Mouse (Mus musculus) intestine, embryonic 14.5 days (tissue): Measurements from ENCODE around the gene Me1. TPM values are rescaled to one million over a fixed set of nuclear protein-coding genes. Genes with fewer than 3 reads are reported as not detected.

Experiments used
- ATAC-seq: fragments of 200-750 bp; cut with Nextera tagmentation; replicated peaks from 2 replicates; pipeline ENCODE4 v1.8.0; 2017; ENCODE audit warnings: low read depth, moderate number of reproducible peaks, moderate TSS enrichment, moderate library complexity; ENCODE audit not compliant: low FRiP score, low TSS enrichment
- DNase-seq: peaks from one replicate; pipeline ENCODE4 v3.0.0-alpha.2; 2018; ENCODE audit warnings: low spot score
- H3K27ac ChIP-seq: fragments of 300-500 bp; sonication (generic); 2 replicates; pipeline ENCODE4 v1.5.1; 2014; ENCODE audit warnings: low read depth, mild to moderate bottlenecking, control low read depth
- H3K27me3 ChIP-seq: fragments of 300-500 bp; sonication (generic); replicated peaks from 2 replicates; pipeline ENCODE4 v1.6.1; 2014; ENCODE audit warnings: low read length, control low read depth; ENCODE audit not compliant: control insufficient read depth, insufficient read depth
- H3K36me3 ChIP-seq: fragments of 300-500 bp; sonication (generic); 2 replicates; pipeline ENCODE4 v1.6.1; 2014; ENCODE audit warnings: low read length, control low read depth; ENCODE audit not compliant: control insufficient read depth, insufficient read depth
- H3K4me1 ChIP-seq: fragments of 300-500 bp; sonication (generic); replicated peaks from 2 replicates; pipeline ENCODE4 v1.6.1; 2014; ENCODE audit warnings: low read length, control low read depth, mixed read lengths; ENCODE audit not compliant: control insufficient read depth, insufficient read depth
- H3K4me2 ChIP-seq: fragments of 300-500 bp; sonication (generic); 2 replicates; pipeline ENCODE4 v1.6.1; 2014; ENCODE audit warnings: low read length
- H3K4me3 ChIP-seq: fragments of 300-500 bp; sonication (generic); 2 replicates; pipeline ENCODE4 v1.5.1; 2014; ENCODE audit warnings: low read depth, low read length, control low read depth, mixed read lengths
- H3K9ac ChIP-seq: fragments of 300-500 bp; sonication (generic); 2 replicates; pipeline ENCODE4 v1.6.1; 2014; ENCODE audit warnings: mild to moderate bottlenecking, low read length
- H3K9me3 ChIP-seq: fragments of 300-500 bp; sonication (generic); 2 replicates; pipeline ENCODE4 v1.6.1; 2016; ENCODE audit warnings: low read length, control low read depth; ENCODE audit not compliant: control insufficient read depth
- WGBS: fragments of 180-500 bp; shearing (Covaris S2); extraction: QIAGEN DNeasy Blood & Tissue Kit; methylation state at CpG from one replicate; pipeline ENCODE4 v1.1.7; 2014; 5-methylcytosine and 5-hydroxymethylcytosine counted together
- polyA plus RNA-seq: library from polyadenylated mRNA; unstranded; fragments of >200 nt; fragmentation: Nextera tagmentation; extraction: Ambion mirVana; gene quantifications from 2 replicates; pipeline ENCODE4 v1.2.1, GENCODE M21; 2014

The Me1 gene
- polyA plus RNA-seq: 11.2 and 11.6 TPM in 2 replicates

DNA sequence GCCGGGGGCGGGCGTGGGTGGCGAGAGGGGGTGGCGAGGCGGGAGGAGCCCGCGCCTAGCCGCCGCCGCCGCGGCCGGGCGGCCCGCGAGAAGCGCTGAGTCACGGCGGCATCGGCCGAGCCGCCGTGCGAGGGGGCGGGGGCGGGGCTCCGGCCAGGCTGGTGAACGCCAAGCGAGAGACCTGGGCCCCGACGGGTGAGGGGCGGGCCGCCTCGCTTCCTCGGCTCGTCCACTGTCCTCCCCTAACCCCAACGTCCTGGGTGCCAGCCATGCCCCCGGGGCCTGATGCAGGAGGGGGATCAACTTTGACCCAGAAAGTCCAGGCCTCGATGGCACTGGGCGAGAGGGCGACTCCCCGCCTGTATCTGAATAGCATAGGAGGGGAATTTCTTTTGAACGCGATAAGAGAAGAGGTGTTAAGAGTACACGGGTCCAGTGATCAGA, at the start of gene Me1:
Me1 (minus strand) TSS at position 136 of the 444 bp plus-strand sequence.
- Histone ChIP-seq H3K36me3 (no peaks in the 10 kb centered on the region), H3K27ac (no peak within 1 kb of the TSS), H3K4me2 (peak within 1 kb of the TSS; percentile 78), H3K9me3 (no peaks in the 10 kb centered on the region), H3K9ac (peak within 1 kb of the TSS; percentile 56), H3K4me3 (peak within 1 kb of the TSS; percentile 52), H3K4me1 (no peaks in the 10 kb centered on the region), H3K27me3 (no peaks in the 10 kb centered on the region)
- DNase-seq (peak; percentile 74), ATAC-seq (peak; percentile 71)
- WGBS: 2% methylated on average over 23 of the region's 46 CpGs

DNA sequence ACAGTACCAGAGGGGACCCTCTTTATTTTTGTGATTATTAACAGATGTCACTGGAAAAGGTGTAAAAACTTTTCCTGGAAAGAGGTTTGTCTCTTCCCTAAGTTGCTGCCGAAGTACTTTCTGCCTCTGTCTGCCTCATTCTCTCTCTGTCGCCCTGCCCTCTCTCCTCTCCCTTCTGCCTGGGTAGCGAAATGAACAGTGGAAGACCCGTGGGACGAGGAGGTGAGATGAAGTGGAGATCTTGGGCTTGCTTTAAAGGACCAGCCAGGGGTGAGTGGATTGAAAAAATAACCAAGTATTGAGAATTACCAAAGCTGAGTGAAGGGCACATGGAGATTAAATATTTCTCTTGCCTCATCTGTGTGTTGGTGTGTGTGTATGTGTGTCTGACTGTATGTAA, 48.3 kb upstream of the Me1 start:
- 32% methylated on average over 5 of the region's 5 CpGs for WGBS
- Histone ChIP-seq H3K9me3 (no peaks in the 10 kb centered on the region), H3K9ac (no peak overlapping the region), H3K4me2 (peak overlapping the region; percentile 53; the same call in 1 of the 2 replicates), H3K4me3 (no peak overlapping the region; the same call in 1 of the 2 replicates), H3K4me1 (peaks cover 13% of the 10 kb centered on the region), H3K27me3 (0 out of 2 replicates have a peak, but pooled peaks cover 7% of the 10 kb centered on the region), H3K27ac (no peak overlapping the region), H3K36me3 (no peaks in the 10 kb centered on the region)
- peak; percentile 50 for DNase-seq
- ATAC-seq: no peak

DNA sequence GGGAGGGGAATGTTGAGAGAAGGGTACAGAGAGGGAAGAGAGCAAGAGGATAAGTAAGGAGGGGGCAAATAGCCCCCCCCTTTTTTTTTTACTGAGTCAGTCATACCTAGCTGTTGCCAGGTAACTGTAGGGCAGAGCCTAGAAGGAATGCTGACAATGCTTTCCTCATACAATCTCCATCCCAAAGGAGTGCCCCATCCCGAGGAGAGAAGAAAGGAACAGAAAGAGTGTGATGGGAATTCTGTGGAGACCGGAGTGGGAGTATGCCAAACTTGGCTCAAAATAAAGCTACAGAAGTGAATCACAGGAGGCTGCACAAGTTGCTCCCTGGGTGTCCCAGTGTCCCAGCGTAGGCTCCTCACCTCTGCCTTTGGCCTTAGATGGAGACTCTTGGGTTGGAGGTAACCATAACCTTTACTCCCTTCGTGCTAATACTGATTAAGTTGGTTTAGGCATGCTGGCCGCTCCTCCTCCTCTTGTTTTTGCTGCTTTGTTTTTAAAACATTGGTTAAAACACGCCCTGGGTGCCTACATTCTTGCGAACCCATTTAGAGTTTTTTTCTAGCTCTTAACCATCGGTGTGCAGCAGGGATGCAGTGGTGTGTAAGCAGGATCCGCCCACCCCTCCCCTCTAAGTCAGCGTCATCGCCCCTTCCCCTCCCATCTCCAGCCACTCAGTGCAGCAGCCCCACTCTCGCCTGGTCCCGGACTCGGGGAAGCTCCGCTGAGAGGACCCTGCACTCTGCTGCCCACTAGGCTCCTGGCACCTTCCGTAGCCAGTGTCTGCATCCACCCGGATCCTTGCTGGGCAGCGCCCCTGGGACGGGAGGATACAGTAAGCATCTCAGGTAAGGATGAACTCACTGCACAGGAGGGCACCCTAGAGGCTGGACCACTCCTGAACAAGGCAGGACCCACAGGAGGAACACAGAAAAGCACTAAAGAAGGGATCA, 47.5 kb upstream of the Me1 start, which contains the start of gene Prss35:
Prss35 (plus strand) TSS at position 691 of the 953 bp plus-strand sequence.
- Histone ChIP-seq H3K27ac (no peak within 1 kb of the TSS), H3K9ac (peak within 1 kb of the TSS; percentile 30), H3K36me3 (no peaks in the 10 kb centered on the region), H3K4me1 (peaks cover 13% of the 10 kb centered on the region), H3K4me2 (peak within 1 kb of the TSS; percentile 53), H3K27me3 (0 out of 2 replicates have a peak, but pooled peaks cover 7% of the 10 kb centered on the region), H3K9me3 (no peaks in the 10 kb centered on the region), H3K4me3 (peak within 1 kb of the TSS; percentile 25)
- 4% methylated on average over 18 of the region's 19 CpGs for WGBS
- ATAC-seq (peak; percentile 56), DNase-seq (peak; percentile 55)

DNA sequence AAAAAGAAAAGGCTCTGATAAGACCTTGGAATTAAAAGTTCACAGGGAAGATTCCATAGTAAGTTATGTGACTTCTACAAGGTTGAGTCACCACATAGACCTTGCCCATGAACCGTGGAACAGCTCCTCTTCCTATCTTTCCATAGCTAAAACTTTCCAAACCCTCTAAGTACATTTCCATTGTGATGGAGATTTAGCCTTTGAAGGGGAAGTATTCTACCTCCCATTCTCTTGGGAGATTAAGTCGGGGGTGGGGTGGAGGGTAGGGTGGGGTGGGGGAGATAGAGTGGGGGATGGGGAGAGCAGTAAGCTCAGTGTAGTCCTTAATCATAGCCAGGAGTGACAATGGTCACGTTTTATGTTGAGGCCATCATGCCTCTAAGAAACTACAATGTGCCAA, 44.2 kb upstream of the Me1 start:
- DNase-seq (no peak), ATAC-seq (no peak)
- 50% methylated on average over 3 of the region's 3 CpGs for WGBS
- Histone ChIP-seq H3K4me2 (no peak overlapping the region), H3K9ac (no peak overlapping the region), H3K36me3 (no peaks in the 10 kb centered on the region), H3K27ac (no peak overlapping the region), H3K27me3 (0 out of 2 replicates have a peak, but pooled peaks cover under 1% of the 10 kb centered on the region), H3K4me1 (peaks cover 9% of the 10 kb centered on the region), H3K4me3 (no peak overlapping the region), H3K9me3 (no peaks in the 10 kb centered on the region)

DNA sequence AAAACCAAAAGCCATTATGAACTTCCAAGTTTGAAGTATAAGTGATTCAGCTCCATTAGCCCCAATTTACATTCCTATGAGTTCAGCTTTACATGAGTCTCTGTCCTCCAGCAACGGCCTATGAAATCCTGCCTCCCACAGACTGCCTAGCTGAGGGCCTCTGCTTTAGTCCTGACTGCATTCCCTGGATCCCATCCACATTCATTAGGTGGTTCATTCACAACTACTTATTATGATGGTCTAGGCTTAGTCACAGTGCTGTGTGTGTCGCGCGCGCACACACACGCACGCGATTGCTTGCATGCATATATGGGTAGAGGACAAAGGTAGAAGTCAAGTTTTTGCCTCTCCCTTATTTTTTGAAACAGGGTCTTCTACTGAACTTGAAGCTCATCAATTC, 43.0 kb upstream of the Me1 start:
- ATAC-seq: no peak

DNA sequence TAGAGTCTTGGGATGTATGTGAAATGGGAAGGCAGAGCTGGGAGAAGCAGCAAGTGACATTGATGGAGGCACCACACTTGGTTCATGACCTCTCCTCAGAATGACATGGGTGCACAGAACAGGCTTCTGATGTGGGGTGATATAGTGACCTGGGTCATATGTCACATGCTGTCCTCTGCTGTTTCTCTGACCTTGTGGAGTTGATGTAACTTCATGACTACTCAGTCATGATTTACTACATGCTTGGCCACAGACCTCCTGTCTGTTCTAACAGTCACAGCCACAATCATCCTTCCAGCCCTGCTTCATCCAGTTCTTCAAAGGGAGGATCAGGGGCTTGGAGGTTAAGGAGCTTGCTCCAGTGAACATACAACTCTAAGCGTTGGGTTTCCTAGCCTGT, 42.3 kb upstream of the Me1 start:
- WGBS: 79% methylated on average over 1 of the region's 1 CpGs
- H3K27ac ChIP-seq: no peak overlapping the region
- peak; percentile 24 for DNase-seq

More for the DNA sequence above, 43.0 kb upstream of the Me1 start:
- WGBS: 95% methylated on average over 8 of the region's 8 CpGs
- H3K27ac ChIP-seq: no peak overlapping the region
- no peak overlapping the region for H3K4me3 ChIP-seq
- H3K9me3 ChIP-seq: no peaks in the 10 kb centered on the region
- H3K4me2 ChIP-seq: no peak overlapping the region
- no peaks in the 10 kb centered on the region for H3K27me3 ChIP-seq
- DNase-seq: peak; percentile 43
- H3K4me1 ChIP-seq: peaks cover 9% of the 10 kb centered on the region
- H3K9ac ChIP-seq: no peak overlapping the region
- H3K36me3 ChIP-seq: no peaks in the 10 kb centered on the region

DNA sequence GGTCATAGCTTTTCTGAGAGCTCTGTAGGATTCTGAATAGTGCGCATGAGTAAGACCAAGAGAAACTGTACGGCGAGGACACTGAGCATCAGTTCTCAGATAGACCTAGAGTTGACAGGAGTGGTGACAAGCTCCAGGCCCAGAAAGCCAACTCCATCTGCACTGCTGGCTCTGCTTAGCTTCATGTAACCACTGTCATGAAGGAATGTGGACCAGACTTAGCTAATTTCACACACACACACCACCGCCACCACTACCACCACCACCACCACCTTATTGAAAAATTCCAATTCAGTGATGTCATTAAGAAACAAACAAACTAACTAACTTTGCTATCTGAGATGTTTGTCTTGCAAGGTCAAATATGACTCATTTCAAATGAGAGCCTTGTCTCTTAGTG, 41.2 kb upstream of the Me1 start:
- Histone ChIP-seq H3K27me3 (no peaks in the 10 kb centered on the region), H3K36me3 (no peaks in the 10 kb centered on the region), H3K4me3 (no peak overlapping the region), H3K4me2 (no peak overlapping the region), H3K9me3 (no peaks in the 10 kb centered on the region), H3K27ac (no peak overlapping the region), H3K4me1 (no peaks in the 10 kb centered on the region), H3K9ac (no peak overlapping the region)
- ATAC-seq (no peak; the same call in 1 of the 2 replicates), DNase-seq (peak; percentile 49)
- WGBS: 39% methylated on average over 4 of the region's 4 CpGs

More for the DNA sequence above, 42.3 kb upstream of the Me1 start:
- Histone ChIP-seq H3K4me2 (no peak overlapping the region), H3K4me1 (peaks cover 3% of the 10 kb centered on the region; the same call in 1 of the 2 replicates), H3K4me3 (no peak overlapping the region), H3K36me3 (no peaks in the 10 kb centered on the region), H3K9me3 (no peaks in the 10 kb centered on the region), H3K9ac (no peak overlapping the region), H3K27me3 (no peaks in the 10 kb centered on the region)
- no peak for ATAC-seq

DNA sequence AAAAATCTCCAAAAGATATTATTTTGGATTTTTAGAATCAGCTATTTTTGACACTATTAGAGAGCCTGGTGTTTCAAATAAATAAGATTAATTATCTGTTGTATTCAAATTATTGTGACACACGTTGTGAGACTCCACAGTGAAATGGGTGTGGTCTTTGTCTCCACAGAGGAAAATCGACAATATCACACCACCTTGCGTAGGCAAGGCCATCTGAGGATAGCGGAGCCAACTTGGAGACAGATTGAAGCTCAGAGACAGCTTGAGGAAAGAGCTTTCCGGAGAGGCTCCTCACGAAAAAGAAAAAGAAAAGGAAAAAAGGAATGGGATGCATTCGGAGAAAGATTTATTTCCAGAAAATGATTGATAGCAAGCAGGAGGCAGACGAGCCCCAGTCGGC, 39.0 kb upstream of the Me1 start:
- Histone ChIP-seq H3K4me3 (no peak overlapping the region), H3K9me3 (no peaks in the 10 kb centered on the region), H3K27ac (no peak overlapping the region), H3K27me3 (no peaks in the 10 kb centered on the region), H3K4me2 (no peak overlapping the region), H3K36me3 (no peaks in the 10 kb centered on the region), H3K4me1 (no peaks in the 10 kb centered on the region), H3K9ac (no peak overlapping the region)
- no peak for DNase-seq
- no peak for ATAC-seq
- WGBS: 55% methylated on average over 9 of the region's 9 CpGs
